Mouse (Mus musculus): Measurements from ENCODE around the gene P2rx3. TPM values are rescaled to one million over a fixed set of nuclear protein-coding genes. Genes with fewer than 3 reads are reported as not detected.

P2rx3 gene
- polyA plus RNA-seq, 1 experiment: 1.3 TPM

DNA sequence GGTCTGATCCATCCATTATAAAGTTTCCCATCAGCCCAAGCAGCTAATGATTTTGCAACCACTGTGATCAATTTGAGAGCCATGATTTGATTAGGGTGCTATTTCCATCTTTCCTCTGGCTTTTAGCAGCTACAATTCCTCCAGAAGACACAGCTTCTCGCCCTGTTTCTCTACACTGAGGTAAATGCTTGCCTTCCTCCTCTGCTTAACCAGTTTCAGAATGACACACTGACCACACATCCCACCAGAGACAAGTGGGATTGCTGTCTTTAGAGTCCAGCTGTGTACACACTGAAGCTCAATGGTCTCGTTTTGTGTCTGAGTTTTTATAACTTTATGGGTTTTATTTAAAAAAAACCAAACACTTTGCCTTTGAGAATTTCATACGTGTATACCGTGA, 84.6 kb downstream of the P2rx3 start:
- Histone ChIP-seq H3K27ac (ENCODE audit: insufficient read depth, low read length) (no peak overlapping the region), H3K27me3 (ENCODE audit: control insufficient read depth, insufficient read depth, low read length, poor library complexity, severe bottlenecking) (no peaks in the 10 kb centered on the region; the same call in 1 of the 2 replicates), H3K36me3 (ENCODE audit: control insufficient read depth, insufficient read depth, low read length, poor library complexity, severe bottlenecking) (no peaks in the 10 kb centered on the region), H3K4me3 (ENCODE audit: low read depth, low read length) (no peak overlapping the region), H3K9ac (ENCODE audit: low read depth, poor library complexity, severe bottlenecking) (no peak overlapping the region), H3K9me3 (replicated peaks; ENCODE audit: control insufficient read depth, insufficient read depth, low read length, poor library complexity, severe bottlenecking) (no peaks in the 10 kb centered on the region), H3K4me1 (ENCODE audit: control insufficient read depth, insufficient read depth, low read length) (no peaks in the 10 kb centered on the region)
- TF ChIP-seq CTCF (IDR thresholded peaks at IDR 0.05; ENCODE audit: low read depth, low read length): no peak
- TF ChIP-seq EP300 (IDR thresholded peaks at IDR 0.05; ENCODE audit: insufficient read depth, low read depth, low read length): no peak
- no peak for TF ChIP-seq POLR2A (IDR thresholded peaks at IDR 0.05; ENCODE audit: insufficient read depth, low read length)

DNA sequence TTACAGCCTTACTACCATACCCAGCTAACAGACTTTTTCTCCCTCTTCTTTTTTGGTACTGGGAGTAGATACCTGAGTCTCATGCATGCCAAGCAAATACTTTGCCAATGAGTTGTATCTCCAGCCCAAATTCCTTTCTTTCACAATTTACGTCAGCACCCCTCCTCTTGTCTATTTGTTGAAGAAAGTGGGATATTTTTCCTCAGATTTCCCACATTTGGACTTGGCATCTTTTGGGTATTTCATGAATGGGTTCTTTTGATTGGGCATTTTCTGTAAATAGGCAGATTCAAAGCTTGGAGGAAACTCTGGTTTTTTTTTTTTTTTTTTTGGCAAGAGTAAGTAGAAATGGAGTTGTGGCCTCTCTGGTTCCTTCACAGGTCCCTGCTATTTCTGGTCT, 85.0 kb downstream of the P2rx3 start:
- no peaks in the 10 kb centered on the region for H3K9me3 ChIP-seq (replicated peaks; ENCODE audit: control insufficient read depth, insufficient read depth, low read length, poor library complexity, severe bottlenecking)
- H3K27me3 ChIP-seq (ENCODE audit: control insufficient read depth, insufficient read depth, low read length, poor library complexity, severe bottlenecking): no peaks in the 10 kb centered on the region; the same call in 1 of the 2 replicates
- no peak overlapping the region for H3K4me3 ChIP-seq (ENCODE audit: low read depth, low read length)
- H3K36me3 ChIP-seq (ENCODE audit: control insufficient read depth, insufficient read depth, low read length, poor library complexity, severe bottlenecking): no peaks in the 10 kb centered on the region
- no peaks in the 10 kb centered on the region for H3K4me1 ChIP-seq (ENCODE audit: control insufficient read depth, insufficient read depth, low read length)
- no peak overlapping the region for H3K9ac ChIP-seq (ENCODE audit: low read depth, poor library complexity, severe bottlenecking)
- no peak for TF ChIP-seq EP300 (IDR thresholded peaks at IDR 0.05; ENCODE audit: insufficient read depth, low read depth, low read length)
- TF ChIP-seq CTCF (IDR thresholded peaks at IDR 0.05; ENCODE audit: low read depth, low read length): no peak
- no peak for TF ChIP-seq POLR2A (IDR thresholded peaks at IDR 0.05; ENCODE audit: insufficient read depth, low read length)
- H3K27ac ChIP-seq (ENCODE audit: insufficient read depth, low read length): no peak overlapping the region

- H3K4me3 ChIP-seq (ENCODE audit: low read depth, low read length): no peak overlapping the region
- no peaks in the 10 kb centered on the region for H3K4me1 ChIP-seq (ENCODE audit: control insufficient read depth, insufficient read depth, low read length)
- H3K9ac ChIP-seq (ENCODE audit: low read depth, poor library complexity, severe bottlenecking): no peak overlapping the region
- TF ChIP-seq CTCF (IDR thresholded peaks at IDR 0.05; ENCODE audit: low read depth, low read length) (no peak), POLR2A (IDR thresholded peaks at IDR 0.05; ENCODE audit: insufficient read depth, low read length) (no peak), EP300 (IDR thresholded peaks at IDR 0.05; ENCODE audit: insufficient read depth, low read depth, low read length) (no peak)
- H3K27me3 ChIP-seq (ENCODE audit: control insufficient read depth, insufficient read depth, low read length, poor library complexity, severe bottlenecking): no peaks in the 10 kb centered on the region; the same call in 1 of the 2 replicates
- no peaks in the 10 kb centered on the region for H3K36me3 ChIP-seq (ENCODE audit: control insufficient read depth, insufficient read depth, low read length, poor library complexity, severe bottlenecking)
- H3K9me3 ChIP-seq (replicated peaks; ENCODE audit: control insufficient read depth, insufficient read depth, low read length, poor library complexity, severe bottlenecking): no peaks in the 10 kb centered on the region
- H3K27ac ChIP-seq (ENCODE audit: insufficient read depth, low read length): no peak overlapping the region
Measured at GRCm38 (mm10) chr2:84951027-84951426, 86.2 kb downstream of the P2rx3 start.

- no peak overlapping the region for H3K4me3 ChIP-seq (ENCODE audit: low read depth, low read length)
- no peaks in the 10 kb centered on the region for H3K36me3 ChIP-seq (ENCODE audit: control insufficient read depth, insufficient read depth, low read length, poor library complexity, severe bottlenecking)
- H3K9ac ChIP-seq (ENCODE audit: low read depth, poor library complexity, severe bottlenecking): no peak overlapping the region
- no peak overlapping the region for H3K27ac ChIP-seq (ENCODE audit: insufficient read depth, low read length)
- no peaks in the 10 kb centered on the region; the same call in 1 of the 2 replicates for H3K27me3 ChIP-seq (ENCODE audit: control insufficient read depth, insufficient read depth, low read length, poor library complexity, severe bottlenecking)
- H3K9me3 ChIP-seq (replicated peaks; ENCODE audit: control insufficient read depth, insufficient read depth, low read length, poor library complexity, severe bottlenecking): no peaks in the 10 kb centered on the region
- no peaks in the 10 kb centered on the region for H3K4me1 ChIP-seq (ENCODE audit: control insufficient read depth, insufficient read depth, low read length)
- TF ChIP-seq EP300 (IDR thresholded peaks at IDR 0.05; ENCODE audit: insufficient read depth, low read depth, low read length) (no peak), CTCF (IDR thresholded peaks at IDR 0.05; ENCODE audit: low read depth, low read length) (no peak), POLR2A (IDR thresholded peaks at IDR 0.05; ENCODE audit: insufficient read depth, low read length) (no peak)
Measured at GRCm38 (mm10) chr2:84948721-84949120, 88.5 kb downstream of the P2rx3 start.

Other genes with a start within 250 kb of the P2rx3 start
- 12.6 and 14.3 TPM in 2 replicates for gene Ube2l6, start 238.6 kb downstream of the P2rx3 start, polyA plus RNA-seq (2011; ENCODE audit: insufficient read depth, insufficient read length, low read depth, missing spikeins)
- 2.6 and 2.8 TPM in 2 replicates for gene Smtnl1, start 214.8 kb downstream of the P2rx3 start, polyA plus RNA-seq (2011; ENCODE audit: insufficient read depth, insufficient read length, low read depth, missing spikeins)
- 40.8 and 47.3 TPM in 2 replicates for gene Timm10, start 210.5 kb downstream of the P2rx3 start, polyA plus RNA-seq (2011; ENCODE audit: insufficient read depth, insufficient read length, low read depth, missing spikeins)
- gene Slc43a1, start 198.6 kb downstream of the P2rx3 start, polyA plus RNA-seq (2011; ENCODE audit: insufficient read depth, insufficient read length, low read depth, missing spikeins): 11.5 and 12.3 TPM in 2 replicates
- not detected in 2 replicates for gene Rtn4rl2, start 150.8 kb downstream of the P2rx3 start, polyA plus RNA-seq (2011; ENCODE audit: insufficient read depth, insufficient read length, low read depth, missing spikeins)
- gene Slc43a3, start 100.9 kb downstream of the P2rx3 start, polyA plus RNA-seq (2011; ENCODE audit: insufficient read depth, insufficient read length, low read depth, missing spikeins): 4.4 and 4.9 TPM in 2 replicates
- gene Prg2, start 57.0 kb downstream of the P2rx3 start, polyA plus RNA-seq (2011; ENCODE audit: insufficient read depth, insufficient read length, low read depth, missing spikeins): not detected in 2 replicates
- gene Prg3, start 49.2 kb downstream of the P2rx3 start, polyA plus RNA-seq (2011; ENCODE audit: insufficient read depth, insufficient read length, low read depth, missing spikeins): not detected in 2 replicates
- 228 and 238 TPM in 2 replicates for gene Ssrp1, start 228 bp downstream of the P2rx3 start, polyA plus RNA-seq (2011; ENCODE audit: insufficient read depth, insufficient read length, low read depth, missing spikeins)
- gene Tnks1bp1, start 10.6 kb upstream of the P2rx3 start, polyA plus RNA-seq (2011; ENCODE audit: insufficient read depth, insufficient read length, low read depth, missing spikeins): 27.1 and 33.6 TPM in 2 replicates
- 2.3 and 3.3 TPM in 2 replicates for gene Aplnr, start 98.8 kb upstream of the P2rx3 start, polyA plus RNA-seq (2011; ENCODE audit: insufficient read depth, insufficient read length, low read depth, missing spikeins)
- gene Lrrc55, start 159.7 kb upstream of the P2rx3 start, polyA plus RNA-seq (2011; ENCODE audit: insufficient read depth, insufficient read length, low read depth, missing spikeins): not detected in 2 replicates

Data from ES-Bruce4 (cell line).